Mouse (Mus musculus): Measurements from ENCODE around the gene Myo3b. TPM values are rescaled to one million over a fixed set of nuclear protein-coding genes. Genes with fewer than 3 reads are reported as not detected.

Gene Myo3b
- polyA plus RNA-seq, 1 experiment from 2014 or later, result not detected

GRCm38 (mm10) chr2:70340224-70340623 is 301.3 kb downstream of the Myo3b start:
- no peak for ATAC-seq (ENCODE audit: insufficient read depth)
- 65% methylated on average over 8 of the region's 8 CpGs for WGBS (ENCODE audit: insufficient replicate concordance)
- H3K4me1 ChIP-seq (replicated peaks), result 0 out of 2 replicates have a peak, but pooled peaks cover 5% of the 10 kb centered on the region
- no peaks in the 10 kb centered on the region for H3K27me3 ChIP-seq
- no peaks in the 10 kb centered on the region for H3K36me3 ChIP-seq (replicated peaks)
- H3K9me3 ChIP-seq (replicated peaks), result no peaks in the 10 kb centered on the region
- H3K9ac ChIP-seq, result no peak overlapping the region
- no peak overlapping the region for H3K27ac ChIP-seq (replicated peaks)
- no peak overlapping the region for H3K4me3 ChIP-seq (replicated peaks)
- no peak overlapping the region for H3K4me2 ChIP-seq

GRCm38 (mm10) chr2:70345126-70345525 is 306.2 kb downstream of the Myo3b start:
- Histone ChIP-seq H3K9ac (no peak overlapping the region), H3K27ac (replicated peaks) (no peak overlapping the region), H3K27me3 (no peaks in the 10 kb centered on the region), H3K4me3 (replicated peaks) (no peak overlapping the region), H3K4me1 (replicated peaks) (no peaks in the 10 kb centered on the region), H3K9me3 (replicated peaks) (no peaks in the 10 kb centered on the region), H3K36me3 (replicated peaks) (no peaks in the 10 kb centered on the region), H3K4me2 (no peak overlapping the region)
- no peak for ATAC-seq (ENCODE audit: insufficient read depth)
- 52% methylated on average over 8 of the region's 8 CpGs for WGBS (ENCODE audit: insufficient replicate concordance)

GRCm38 (mm10) chr2:70347511-70347910 is 308.6 kb downstream of the Myo3b start:
- no peak overlapping the region for H3K27ac ChIP-seq (replicated peaks)
- ATAC-seq (ENCODE audit: insufficient read depth), result no peak
- no peak overlapping the region for H3K9ac ChIP-seq
- no peak overlapping the region for H3K4me2 ChIP-seq
- WGBS (ENCODE audit: insufficient replicate concordance), result 5% methylated on average over 1 of the region's 1 CpGs
- H3K27me3 ChIP-seq, result no peaks in the 10 kb centered on the region
- H3K9me3 ChIP-seq (replicated peaks), result no peaks in the 10 kb centered on the region
- no peak overlapping the region for H3K4me3 ChIP-seq (replicated peaks)
- no peaks in the 10 kb centered on the region for H3K36me3 ChIP-seq (replicated peaks)
- no peaks in the 10 kb centered on the region for H3K4me1 ChIP-seq (replicated peaks)

DNA sequence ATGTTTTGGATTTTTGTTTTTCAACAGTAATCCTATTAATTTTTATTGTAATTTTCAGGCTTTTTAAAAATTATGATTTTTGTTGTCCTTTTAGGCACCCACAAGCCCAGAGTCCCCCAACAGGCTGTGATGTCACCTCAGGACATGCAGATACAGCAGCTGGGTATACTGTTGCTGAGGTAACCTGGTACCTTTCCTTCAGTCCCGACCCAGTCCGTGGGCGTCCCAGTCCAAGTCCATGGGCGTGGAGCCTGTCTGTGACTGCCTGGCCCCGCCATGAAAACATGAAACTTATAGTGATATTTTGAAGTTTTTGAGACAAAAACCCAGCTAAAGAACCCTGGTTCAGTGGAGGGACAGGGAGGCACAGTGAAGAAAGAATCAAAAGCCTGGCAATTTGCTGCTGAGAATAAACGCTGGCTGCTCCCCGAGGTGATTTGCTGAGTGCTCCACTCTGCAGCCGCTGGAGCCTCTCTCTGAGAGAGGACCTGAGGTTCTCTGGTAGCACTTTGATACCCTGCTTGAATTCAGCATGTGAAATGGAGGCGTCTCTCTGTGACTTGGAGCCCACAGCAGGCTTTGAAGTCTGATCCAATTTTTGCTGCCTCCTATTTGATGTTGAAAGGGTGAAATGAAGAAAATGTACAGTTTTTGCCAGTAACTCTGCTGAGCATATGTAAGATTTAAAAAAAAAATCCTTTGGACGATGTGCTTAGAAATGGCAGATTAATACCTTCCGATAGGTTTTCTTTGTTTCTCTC is 310.0 kb downstream of the Myo3b start:
- Histone ChIP-seq H3K4me1 (replicated peaks) (no peaks in the 10 kb centered on the region), H3K9me3 (replicated peaks) (no peaks in the 10 kb centered on the region), H3K9ac (no peak overlapping the region), H3K4me2 (no peak overlapping the region), H3K4me3 (replicated peaks) (no peak overlapping the region), H3K36me3 (replicated peaks) (no peaks in the 10 kb centered on the region), H3K27ac (replicated peaks) (no peak overlapping the region), H3K27me3 (no peaks in the 10 kb centered on the region)
- 58% methylated on average over 11 of the region's 11 CpGs for WGBS (ENCODE audit: insufficient replicate concordance)
- no peak for ATAC-seq (ENCODE audit: insufficient read depth)

DNA sequence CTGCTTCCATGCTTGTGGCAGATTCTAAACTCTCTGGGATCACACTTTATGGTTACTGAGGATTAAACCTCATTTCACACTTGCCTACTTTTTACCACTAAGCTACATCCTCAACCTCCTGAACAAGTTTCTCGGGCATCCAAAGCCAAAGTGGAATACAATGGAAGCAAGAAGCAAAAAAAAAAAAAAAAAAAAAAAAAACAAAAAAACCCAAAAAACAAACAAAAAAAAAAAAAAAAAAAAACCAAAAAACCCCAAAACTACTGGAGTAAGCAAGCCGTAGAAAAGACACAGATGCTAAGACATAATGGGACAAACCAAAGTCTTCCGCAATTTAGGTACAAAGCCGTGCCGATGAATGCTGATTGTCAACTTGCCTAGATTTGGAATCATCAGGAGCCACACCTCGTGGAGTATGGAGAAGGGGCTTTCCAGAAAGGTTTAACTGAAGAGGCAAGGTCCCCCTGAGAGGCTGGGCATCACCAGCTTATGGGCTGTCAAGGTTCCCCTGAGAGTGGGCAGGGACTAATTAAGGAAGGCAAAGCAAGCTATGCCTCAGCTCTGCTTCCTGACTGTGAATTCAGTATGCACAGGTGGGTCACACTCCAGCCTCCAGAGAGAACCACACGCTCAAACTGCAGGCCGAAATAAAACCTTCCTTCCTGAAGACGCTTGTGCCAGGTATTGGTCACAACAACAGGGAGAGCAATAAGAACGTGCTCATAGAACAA is 313.7 kb downstream of the Myo3b start:
- Histone ChIP-seq H3K36me3 (replicated peaks) (no peaks in the 10 kb centered on the region), H3K4me1 (replicated peaks) (no peaks in the 10 kb centered on the region), H3K27ac (replicated peaks) (no peak overlapping the region), H3K9ac (no peak overlapping the region), H3K27me3 (no peaks in the 10 kb centered on the region), H3K4me3 (replicated peaks) (no peak overlapping the region), H3K4me2 (no peak overlapping the region), H3K9me3 (replicated peaks) (no peaks in the 10 kb centered on the region)
- WGBS (ENCODE audit: insufficient replicate concordance), result 62% methylated on average over 10 of the region's 10 CpGs
- no peak for ATAC-seq (ENCODE audit: insufficient read depth)

DNA sequence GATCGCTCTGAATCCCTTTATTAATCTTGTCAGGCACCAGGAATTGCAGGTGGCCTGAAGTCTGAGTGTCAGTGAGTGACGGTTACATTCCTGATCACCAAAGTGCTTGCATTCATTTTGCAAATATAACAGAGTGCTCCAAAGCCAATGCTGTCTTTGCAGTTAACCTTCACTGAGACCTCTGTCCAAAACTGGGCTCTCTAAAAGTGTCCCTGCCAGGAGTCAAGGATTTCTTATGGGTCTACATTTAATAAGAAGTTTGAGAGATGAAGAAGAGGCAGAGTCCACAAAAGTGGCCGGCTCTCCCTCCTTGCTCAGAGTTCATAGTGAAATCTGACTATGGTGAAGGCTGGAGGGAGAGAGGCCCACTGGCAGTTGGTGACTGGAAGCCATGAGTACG is 315.1 kb downstream of the Myo3b start:
- Histone ChIP-seq H3K9me3 (replicated peaks) (no peaks in the 10 kb centered on the region), H3K36me3 (replicated peaks) (no peaks in the 10 kb centered on the region), H3K27ac (replicated peaks) (no peak overlapping the region), H3K9ac (no peak overlapping the region), H3K4me2 (no peak overlapping the region), H3K4me1 (replicated peaks) (no peaks in the 10 kb centered on the region), H3K4me3 (replicated peaks) (no peak overlapping the region), H3K27me3 (no peaks in the 10 kb centered on the region)
- WGBS (ENCODE audit: insufficient replicate concordance), result 58% methylated on average over 4 of the region's 4 CpGs
- ATAC-seq (ENCODE audit: insufficient read depth), result no peak

DNA sequence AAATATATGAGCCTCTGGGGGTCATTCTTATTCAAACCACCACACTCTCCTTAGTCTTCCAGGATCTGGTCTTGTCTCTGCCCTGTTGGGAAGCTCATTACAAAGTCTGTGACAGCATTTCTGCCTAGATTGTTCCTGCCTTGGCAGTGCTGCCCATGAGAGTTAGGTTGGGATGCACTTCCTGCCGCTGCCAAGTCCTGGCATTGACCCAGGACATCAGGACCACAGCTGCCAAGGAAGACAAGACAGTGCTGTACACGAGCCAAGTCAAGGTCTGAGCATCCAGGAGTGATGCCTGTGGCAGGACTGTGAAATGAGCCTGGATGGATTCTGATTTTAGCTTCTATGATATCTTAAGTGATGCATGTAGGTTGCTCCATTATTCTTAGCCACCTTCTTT is 316.1 kb downstream of the Myo3b start:
- Histone ChIP-seq H3K4me2 (no peak overlapping the region), H3K9me3 (replicated peaks) (no peaks in the 10 kb centered on the region), H3K9ac (no peak overlapping the region), H3K4me3 (replicated peaks) (no peak overlapping the region), H3K27me3 (no peaks in the 10 kb centered on the region), H3K4me1 (replicated peaks) (no peaks in the 10 kb centered on the region), H3K27ac (replicated peaks) (no peak overlapping the region), H3K36me3 (replicated peaks) (no peaks in the 10 kb centered on the region)
- ATAC-seq (ENCODE audit: insufficient read depth), result no peak
- WGBS (ENCODE audit: insufficient replicate concordance), result 32% methylated on average over 2 of the region's 2 CpGs

DNA sequence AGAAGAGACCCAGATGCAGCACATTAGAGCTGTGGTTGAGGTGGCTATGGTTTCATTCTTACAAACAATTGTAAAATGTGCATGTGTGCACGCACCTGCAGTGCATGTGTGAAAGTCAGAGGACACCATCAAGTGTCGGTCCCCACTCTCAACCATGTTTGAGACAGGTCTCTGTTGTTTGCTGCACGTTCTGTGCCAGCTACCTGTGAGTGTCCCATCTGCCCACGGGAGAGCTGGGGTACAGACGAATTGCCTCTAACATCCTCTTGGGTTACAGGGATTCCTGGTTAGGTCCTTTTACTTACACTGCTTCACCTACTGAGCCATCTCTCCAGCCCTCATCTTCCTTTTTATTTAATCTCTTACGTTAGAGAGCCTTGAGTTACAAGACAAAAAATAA is 330.5 kb downstream of the Myo3b start:
- H3K4me1 ChIP-seq (replicated peaks), result no peaks in the 10 kb centered on the region
- no peaks in the 10 kb centered on the region for H3K27me3 ChIP-seq
- no peak overlapping the region for H3K4me3 ChIP-seq (replicated peaks)
- WGBS (ENCODE audit: insufficient replicate concordance), result 64% methylated on average over 6 of the region's 6 CpGs
- no peaks in the 10 kb centered on the region for H3K9me3 ChIP-seq (replicated peaks)
- no peak for ATAC-seq (ENCODE audit: insufficient read depth)
- H3K4me2 ChIP-seq, result no peak overlapping the region
- H3K9ac ChIP-seq, result no peak overlapping the region
- H3K27ac ChIP-seq (replicated peaks), result no peak overlapping the region
- no peaks in the 10 kb centered on the region for H3K36me3 ChIP-seq (replicated peaks)

DNA sequence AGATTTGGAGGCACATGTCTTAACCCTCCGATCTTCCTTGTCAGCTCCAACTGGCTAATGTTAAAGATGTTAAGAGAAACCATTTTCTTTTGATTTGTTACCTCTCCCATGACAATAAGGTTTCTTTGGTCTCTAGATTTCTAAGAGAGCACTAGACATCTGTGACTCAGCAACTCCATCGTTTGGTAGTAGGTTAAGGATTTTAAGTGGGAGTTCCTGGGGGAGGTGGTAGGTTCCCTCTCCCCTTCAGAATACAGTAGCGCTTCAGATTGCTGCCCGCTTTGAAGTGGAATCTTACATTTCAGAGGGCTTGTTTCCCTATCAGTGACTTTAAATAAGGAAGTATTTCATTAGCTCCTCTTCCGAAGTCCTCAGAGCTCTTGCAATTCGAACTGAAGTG is 340.4 kb downstream of the Myo3b start:
- no peak overlapping the region for H3K9ac ChIP-seq
- 27% methylated on average over 6 of the region's 6 CpGs for WGBS (ENCODE audit: insufficient replicate concordance)
- H3K27me3 ChIP-seq, result no peaks in the 10 kb centered on the region
- H3K4me2 ChIP-seq, result no peak overlapping the region
- H3K36me3 ChIP-seq (replicated peaks), result no peaks in the 10 kb centered on the region
- no peaks in the 10 kb centered on the region for H3K9me3 ChIP-seq (replicated peaks)
- ATAC-seq (ENCODE audit: insufficient read depth), result no peak
- H3K4me1 ChIP-seq (replicated peaks), result no peaks in the 10 kb centered on the region
- H3K27ac ChIP-seq (replicated peaks), result no peak overlapping the region
- no peak overlapping the region for H3K4me3 ChIP-seq (replicated peaks)

- H3K9me3 ChIP-seq (replicated peaks), result no peaks in the 10 kb centered on the region
- H3K4me2 ChIP-seq, result no peak overlapping the region
- no peak overlapping the region for H3K27ac ChIP-seq (replicated peaks)
- ATAC-seq (ENCODE audit: insufficient read depth), result no peak
- 26% methylated on average over 6 of the region's 6 CpGs for WGBS (ENCODE audit: insufficient replicate concordance)
- no peaks in the 10 kb centered on the region for H3K36me3 ChIP-seq (replicated peaks)
- no peak overlapping the region for H3K9ac ChIP-seq
- H3K4me1 ChIP-seq (replicated peaks), result no peaks in the 10 kb centered on the region
- no peaks in the 10 kb centered on the region for H3K27me3 ChIP-seq
- no peak overlapping the region for H3K4me3 ChIP-seq (replicated peaks)
Measured at GRCm38 (mm10) chr2:70379939-70380338, 341.0 kb downstream of the Myo3b start.

DNA sequence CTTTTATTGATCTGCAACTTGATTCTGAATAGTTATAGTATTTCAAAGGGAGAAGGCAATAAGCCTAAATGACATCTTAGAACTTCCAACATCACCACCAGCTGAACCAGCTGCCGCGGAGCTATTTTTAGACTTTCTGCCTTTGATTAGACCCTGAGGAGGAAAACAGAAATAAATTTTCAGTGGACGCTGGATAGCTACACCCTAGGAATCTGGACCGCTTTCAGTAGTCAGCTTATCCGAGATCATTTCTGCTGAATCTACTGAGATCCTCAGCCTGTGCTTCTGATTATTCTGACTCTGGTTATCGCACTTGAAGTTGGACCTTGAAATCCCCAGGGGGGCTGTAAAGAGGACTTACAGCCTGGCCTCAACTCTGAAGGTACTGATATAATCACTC is 349.7 kb downstream of the Myo3b start:
- H3K9ac ChIP-seq, result no peak overlapping the region
- no peaks in the 10 kb centered on the region for H3K4me1 ChIP-seq (replicated peaks)
- no peak overlapping the region for H3K4me2 ChIP-seq
- no peak overlapping the region for H3K4me3 ChIP-seq (replicated peaks)
- no peaks in the 10 kb centered on the region for H3K27me3 ChIP-seq
- H3K9me3 ChIP-seq (replicated peaks), result no peaks in the 10 kb centered on the region
- WGBS (ENCODE audit: insufficient replicate concordance), result 59% methylated on average over 6 of the region's 6 CpGs
- H3K27ac ChIP-seq (replicated peaks), result no peak overlapping the region
- no peak for ATAC-seq (ENCODE audit: insufficient read depth)
- no peaks in the 10 kb centered on the region for H3K36me3 ChIP-seq (replicated peaks)

All from liver, embryonic 15.5 days (tissue).